Mouse (Mus musculus): ENCODE data around the gene D3Ertd254e. TPM values are rescaled to one million over a fixed set of nuclear protein-coding genes. Genes with fewer than 3 reads are reported as not detected.

The D3Ertd254e gene
- total and polyA plus RNA-seq, 3 experiments: 3.7 to 29.6 (median 5.4) TPM

DNA sequence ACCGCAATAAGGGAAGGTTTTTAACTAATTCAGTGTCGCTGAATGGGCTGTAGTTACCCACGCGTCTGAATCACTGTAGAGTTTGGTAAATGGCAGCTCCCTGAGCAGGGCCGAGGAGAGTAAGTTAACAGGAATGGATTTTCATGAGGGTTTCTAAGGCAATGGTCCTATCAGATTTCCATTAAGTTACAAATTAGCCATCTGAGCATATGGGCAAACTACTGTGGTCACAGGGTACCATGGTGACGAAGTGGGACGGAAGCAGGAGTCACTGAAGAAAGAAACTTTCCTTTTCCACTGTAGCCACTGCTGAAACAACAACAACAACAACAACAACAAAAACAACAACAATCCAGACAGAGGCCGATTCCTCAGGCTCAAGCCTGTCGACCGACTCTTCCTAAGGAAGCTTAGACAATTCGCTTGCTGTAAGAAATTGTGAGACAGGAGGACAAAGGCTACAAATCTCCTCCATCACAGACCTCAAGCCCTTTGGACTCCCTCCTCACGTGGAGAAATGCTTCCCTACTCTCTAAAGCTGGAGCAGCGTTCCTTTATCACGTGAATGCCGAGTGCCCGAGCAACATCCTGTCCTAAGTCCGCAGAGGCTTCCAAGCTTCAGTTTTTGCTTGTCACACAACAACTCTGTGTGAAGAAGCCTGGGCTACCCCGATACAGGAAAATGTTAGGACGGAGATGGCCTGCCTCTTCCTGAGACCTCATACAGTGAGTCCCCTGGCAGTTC lies 56.9 kb downstream of the D3Ertd254e start:
- Histone ChIP-seq H3K9ac (ENCODE audit: control insufficient read depth, low read depth, low read length, poor library complexity, severe bottlenecking) (no peak overlapping the region), H3K9me3 (replicated peaks; ENCODE audit: insufficient read depth, low read length) (no peaks in the 10 kb centered on the region), H3K4me3 (ENCODE audit: control insufficient read depth in 1 of 2, insufficient read depth in 1 of 2, low read depth in 2 of 2, low read length in 2 of 2) (no peak overlapping the region), H3K27me3 (ENCODE audit: control insufficient read depth in 1 of 2, insufficient read depth in 2 of 2, low read length in 2 of 2) (peaks cover 4 to 13% of the 10 kb centered on the region in 2 experiments; a peak in 3 of 4 replicates), H3K4me1 (ENCODE audit: control insufficient read depth in 1 of 2, insufficient read depth in 2 of 2, low read length in 2 of 2) (no peaks in the 10 kb centered on the region), H3K79me2 (ENCODE audit: control insufficient read depth, insufficient read depth, low read length, poor library complexity) (no peaks in the 10 kb centered on the region), H3K36me3 (ENCODE audit: control insufficient read depth in 1 of 2, insufficient read depth in 2 of 2, low read length in 2 of 2) (no peaks in the 10 kb centered on the region), H3K27ac (ENCODE audit: control insufficient read depth, low read depth, low read length) (no peak overlapping the region)
- TF ChIP-seq KAT2A (conservative IDR thresholded peaks at IDR 0.05; ENCODE audit: low read depth, low read length) (no peak), RAD21 (IDR thresholded peaks at IDR 0.05; ENCODE audit: low read depth, low read length) (no peak), MEF2A (IDR thresholded peaks at IDR 0.05; ENCODE audit: extremely low read depth, insufficient replicate concordance, low read depth, low read length, poor library complexity, severe bottlenecking) (no peak), NRF1 (IDR thresholded peaks at IDR 0.05; ENCODE audit: insufficient read depth, low read depth, low read length, poor library complexity, severe bottlenecking) (no peak), ZMIZ1 (IDR thresholded peaks at IDR 0.05; ENCODE audit: low read depth, low read length) (no peak), E2F4 (IDR thresholded peaks at IDR 0.05; ENCODE audit: borderline replicate concordance, low read depth, low read length) (no peak), JUND (IDR thresholded peaks at IDR 0.05; ENCODE audit: low read depth, low read length) (no peak), HCFC1 (IDR thresholded peaks at IDR 0.05; ENCODE audit: low read depth, low read length) (no peak), TBP (IDR thresholded peaks at IDR 0.05; ENCODE audit: low read depth, low read length) (no peak), POLR2A (IDR thresholded peaks at IDR 0.05; ENCODE audit: control insufficient read depth in 1 of 2, insufficient read depth in 1 of 2, low read depth in 1 of 2, low read length in 2 of 2, poor library complexity in 1 of 2) (no peak), CHD2 (IDR thresholded peaks at IDR 0.05; ENCODE audit: low read length) (no peak), USF1 (IDR thresholded peaks at IDR 0.05; ENCODE audit: low read depth, low read length) (no peak), ELF1 (IDR thresholded peaks at IDR 0.05; ENCODE audit: low read depth, low read length) (no peak), UBTF (IDR thresholded peaks at IDR 0.05; ENCODE audit: borderline replicate concordance, insufficient read depth, low read depth, low read length) (no peak), ZNF384 (IDR thresholded peaks at IDR 0.05; ENCODE audit: low read depth, low read length) (no peak), SMC3 (IDR thresholded peaks at IDR 0.05; ENCODE audit: low read depth, low read length) (no peak), GATA1 (IDR thresholded peaks at IDR 0.05; ENCODE audit: low read depth, low read length) (no peak), MXI1 (IDR thresholded peaks at IDR 0.05; ENCODE audit: low read depth, low read length) (no peak), MAZ (IDR thresholded peaks at IDR 0.05; ENCODE audit: low read depth, low read length) (no peak)
- DNase-seq (ENCODE audit: low read depth, low spot score): no peak
